Mouse (Mus musculus): Measurements from ENCODE around the gene Nbeal2. TPM values are rescaled to one million over a fixed set of nuclear protein-coding genes. Genes with fewer than 3 reads are reported as not detected.

Gene Nbeal2
- polyA plus RNA-seq, 1 experiment from 2014 or later: 5.7 TPM

DNA sequence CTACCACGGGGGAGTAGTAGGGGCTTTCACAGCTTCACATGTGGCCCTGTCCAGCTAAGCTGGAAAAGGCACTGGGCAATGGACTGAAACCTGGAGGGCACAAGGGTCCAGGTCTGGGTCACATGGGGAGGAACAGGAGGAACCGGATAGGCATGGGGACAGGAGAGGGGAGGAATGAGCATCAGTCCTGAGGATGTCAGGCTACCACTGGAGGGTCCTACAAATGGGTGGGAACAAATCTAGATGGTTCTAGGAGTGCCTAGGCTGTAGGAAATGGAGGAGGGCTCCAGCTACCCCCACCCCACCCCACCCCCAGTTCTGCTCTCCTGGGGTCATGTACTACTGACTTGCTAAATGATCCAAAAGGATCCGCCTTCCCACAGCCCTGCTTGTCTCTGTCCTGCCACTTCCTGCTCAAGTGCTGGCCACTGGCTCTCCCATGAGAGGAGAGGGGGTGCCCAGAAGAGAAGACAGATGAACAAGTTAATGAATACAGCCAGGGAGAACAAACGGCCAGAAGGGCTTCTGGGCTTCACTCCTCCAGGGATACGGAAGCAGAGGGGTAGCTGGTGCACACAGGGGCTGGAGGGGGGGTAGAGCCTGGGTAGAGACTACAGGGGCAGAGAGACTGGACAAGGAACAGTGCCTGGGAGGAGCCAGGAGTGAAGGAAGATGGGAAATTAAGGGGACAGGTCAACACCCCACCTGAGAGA, 11.0 kb downstream of the Nbeal2 start:
- H3K9ac ChIP-seq (ENCODE audit: low read length): no peak overlapping the region
- 61% methylated on average over 5 of the region's 5 CpGs for WGBS
- H3K9me3 ChIP-seq (ENCODE audit: control insufficient read depth, low read length): no peaks in the 10 kb centered on the region
- TF ChIP-seq EP300 (optimal IDR thresholded peaks at IDR 0.05) (no peak), CTCF (IDR thresholded peaks at IDR 0.05; ENCODE audit: low read depth) (no peak)
- no peaks in the 10 kb centered on the region for H3K27me3 ChIP-seq (ENCODE audit: control insufficient read depth, insufficient read depth, low read length)
- 0 out of 2 replicates have a peak, but pooled peaks cover 5% of the 10 kb centered on the region for H3K36me3 ChIP-seq (ENCODE audit: control insufficient read depth, insufficient read depth, low read length)
- H3K27ac ChIP-seq (replicated peaks): no peak overlapping the region
- H3K4me2 ChIP-seq (replicated peaks; ENCODE audit: low read depth): no peak overlapping the region
- no peak overlapping the region for H3K4me3 ChIP-seq (ENCODE audit: low read depth, low read length)
- DNase-seq (ENCODE audit: low spot score): no peak
- H3K4me1 ChIP-seq (replicated peaks; ENCODE audit: control insufficient read depth, insufficient read depth): no peaks in the 10 kb centered on the region
- no peak for ATAC-seq (ENCODE audit: low FRiP score, low TSS enrichment)

DNA sequence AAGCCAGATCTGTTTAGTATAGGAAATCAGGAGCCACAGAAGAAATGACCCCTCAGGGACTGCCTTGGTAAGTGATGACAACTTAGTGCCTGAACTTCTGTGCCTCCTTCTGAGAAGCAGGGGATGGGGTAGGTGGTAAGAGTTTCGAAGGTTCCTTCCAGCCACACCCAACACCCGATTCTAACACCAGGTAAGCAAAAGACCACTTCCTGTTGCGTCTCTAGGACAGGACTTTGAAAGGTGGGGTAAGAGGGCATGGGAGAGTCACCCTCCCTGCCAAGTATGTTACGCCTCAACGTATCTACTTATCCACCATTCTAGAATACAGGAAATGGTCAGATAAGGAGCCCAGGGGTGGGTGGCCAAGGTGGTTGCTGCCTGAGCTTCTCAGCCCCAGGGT, 13.0 kb downstream of the Nbeal2 start:
- Histone ChIP-seq H3K9me3 (ENCODE audit: control insufficient read depth, low read length) (no peaks in the 10 kb centered on the region), H3K4me1 (replicated peaks; ENCODE audit: control insufficient read depth, insufficient read depth) (no peaks in the 10 kb centered on the region), H3K4me3 (ENCODE audit: low read depth, low read length) (no peak overlapping the region), H3K36me3 (ENCODE audit: control insufficient read depth, insufficient read depth, low read length) (peaks cover 8% of the 10 kb centered on the region; the same call in 1 of the 2 replicates), H3K4me2 (replicated peaks; ENCODE audit: low read depth) (no peak overlapping the region), H3K27ac (replicated peaks) (no peak overlapping the region), H3K27me3 (ENCODE audit: control insufficient read depth, insufficient read depth, low read length) (no peaks in the 10 kb centered on the region), H3K9ac (ENCODE audit: low read length) (no peak overlapping the region)
- WGBS: 71% methylated on average over 5 of the region's 5 CpGs
- no peak for DNase-seq (ENCODE audit: low spot score)
- no peak for ATAC-seq (ENCODE audit: low FRiP score, low TSS enrichment)
- TF ChIP-seq EP300 (optimal IDR thresholded peaks at IDR 0.05) (no peak), CTCF (IDR thresholded peaks at IDR 0.05; ENCODE audit: low read depth) (no peak)

DNA sequence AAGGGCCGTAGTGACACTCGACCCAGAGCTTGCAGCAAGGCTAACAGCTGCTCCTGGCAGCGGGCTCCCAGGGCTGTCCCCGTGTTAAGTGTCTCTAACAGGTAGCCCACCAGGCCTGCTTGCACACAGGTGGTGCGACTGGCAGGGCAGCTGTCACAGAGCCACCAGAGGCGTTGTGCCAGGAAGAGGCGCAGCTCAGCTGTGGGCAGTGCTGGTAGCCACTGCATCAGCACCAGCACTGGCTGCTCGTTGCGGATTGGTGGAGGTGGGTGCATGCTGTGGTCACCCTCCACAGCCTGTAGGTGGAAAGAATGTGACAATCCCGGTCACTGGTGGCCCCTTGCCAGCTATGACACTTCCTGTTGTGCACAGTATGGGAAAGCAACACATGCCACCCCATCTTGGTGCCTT, 15.3 kb downstream of the Nbeal2 start:
- ATAC-seq (ENCODE audit: low FRiP score, low TSS enrichment) (no peak), DNase-seq (ENCODE audit: low spot score) (no peak)
- peaks cover 8% of the 10 kb centered on the region for H3K36me3 ChIP-seq (ENCODE audit: control insufficient read depth, insufficient read depth, low read length)
- no peaks in the 10 kb centered on the region for H3K9me3 ChIP-seq (ENCODE audit: control insufficient read depth, low read length)
- no peak overlapping the region for H3K4me2 ChIP-seq (replicated peaks; ENCODE audit: low read depth)
- H3K27me3 ChIP-seq (ENCODE audit: control insufficient read depth, insufficient read depth, low read length): no peaks in the 10 kb centered on the region
- WGBS: 83% methylated on average over 10 of the region's 10 CpGs
- H3K9ac ChIP-seq (ENCODE audit: low read length): no peak overlapping the region
- no peak overlapping the region for H3K27ac ChIP-seq (replicated peaks)
- H3K4me3 ChIP-seq (ENCODE audit: low read depth, low read length): no peak overlapping the region
- no peaks in the 10 kb centered on the region for H3K4me1 ChIP-seq (replicated peaks; ENCODE audit: control insufficient read depth, insufficient read depth)
- no peak for TF ChIP-seq EP300 (optimal IDR thresholded peaks at IDR 0.05)

DNA sequence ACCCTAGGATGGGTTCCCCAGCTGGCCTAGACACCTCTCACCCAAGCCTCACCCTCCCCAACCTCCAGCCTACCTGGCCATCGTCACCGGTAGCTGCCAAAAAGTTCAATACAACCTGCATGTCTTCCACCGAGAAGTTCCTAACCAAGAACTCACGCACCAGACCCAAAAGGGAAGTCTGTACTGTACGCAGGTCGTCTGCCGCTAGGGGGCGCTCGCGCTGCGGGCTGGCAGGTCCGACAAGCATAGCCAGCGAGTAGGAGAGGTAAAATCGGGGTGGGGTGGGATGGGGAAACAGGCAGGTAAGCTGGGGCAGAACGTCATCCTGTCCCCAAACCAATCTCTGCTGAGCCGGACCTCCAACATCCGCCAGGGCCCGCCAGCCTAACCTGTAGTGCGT, 18.7 kb downstream of the Nbeal2 start:
- no peak overlapping the region for H3K4me2 ChIP-seq (replicated peaks; ENCODE audit: low read depth)
- TF ChIP-seq EP300 (optimal IDR thresholded peaks at IDR 0.05) (no peak), CTCF (IDR thresholded peaks at IDR 0.05; ENCODE audit: low read depth) (peak; percentile 98)
- 11% methylated on average over 19 of the region's 19 CpGs for WGBS
- ATAC-seq (ENCODE audit: low FRiP score, low TSS enrichment): peak; percentile 34; the same call in 1 of the 2 replicates
- H3K4me3 ChIP-seq (ENCODE audit: low read depth, low read length): no peak overlapping the region
- H3K27me3 ChIP-seq (ENCODE audit: control insufficient read depth, insufficient read depth, low read length): no peaks in the 10 kb centered on the region
- no peaks in the 10 kb centered on the region for H3K4me1 ChIP-seq (replicated peaks; ENCODE audit: control insufficient read depth, insufficient read depth)
- no peak overlapping the region for H3K27ac ChIP-seq (replicated peaks)
- peaks cover 8% of the 10 kb centered on the region for H3K36me3 ChIP-seq (ENCODE audit: control insufficient read depth, insufficient read depth, low read length)
- peak; percentile 92 for DNase-seq (ENCODE audit: low spot score)
- H3K9ac ChIP-seq (ENCODE audit: low read length): no peak overlapping the region
- no peaks in the 10 kb centered on the region for H3K9me3 ChIP-seq (ENCODE audit: control insufficient read depth, low read length)

DNA sequence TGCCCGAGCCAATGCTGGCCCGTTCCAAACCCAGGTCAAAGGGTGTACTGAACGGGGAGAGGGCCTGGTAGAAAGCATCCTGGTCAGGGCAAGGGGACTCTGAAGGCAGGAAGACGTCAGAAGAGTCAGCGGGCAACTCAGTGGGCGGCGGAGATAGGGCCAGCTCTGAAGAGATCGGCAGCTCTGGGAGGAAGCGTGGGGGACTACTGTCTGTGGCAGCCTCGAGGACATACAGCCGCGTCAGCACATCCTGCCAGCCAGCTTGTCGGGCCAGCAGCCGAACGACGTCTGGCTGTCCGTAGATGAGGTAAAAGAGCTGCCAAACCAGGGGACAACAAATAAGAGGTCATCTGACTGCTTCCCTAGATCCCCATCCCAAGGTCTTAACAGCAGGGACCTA, 20.1 kb downstream of the Nbeal2 start:
- ATAC-seq (ENCODE audit: low FRiP score, low TSS enrichment): no peak
- Histone ChIP-seq H3K27me3 (ENCODE audit: control insufficient read depth, insufficient read depth, low read length) (no peaks in the 10 kb centered on the region), H3K4me2 (replicated peaks; ENCODE audit: low read depth) (no peak overlapping the region), H3K4me1 (replicated peaks; ENCODE audit: control insufficient read depth, insufficient read depth) (no peaks in the 10 kb centered on the region), H3K9ac (ENCODE audit: low read length) (no peak overlapping the region), H3K27ac (replicated peaks) (no peak overlapping the region), H3K36me3 (ENCODE audit: control insufficient read depth, insufficient read depth, low read length) (peaks cover 8% of the 10 kb centered on the region), H3K9me3 (ENCODE audit: control insufficient read depth, low read length) (no peaks in the 10 kb centered on the region), H3K4me3 (ENCODE audit: low read depth, low read length) (no peak overlapping the region)
- TF ChIP-seq CTCF (IDR thresholded peaks at IDR 0.05; ENCODE audit: low read depth) (no peak), EP300 (optimal IDR thresholded peaks at IDR 0.05) (no peak)
- no peak for DNase-seq (ENCODE audit: low spot score)
- WGBS: 79% methylated on average over 17 of the region's 17 CpGs

DNA sequence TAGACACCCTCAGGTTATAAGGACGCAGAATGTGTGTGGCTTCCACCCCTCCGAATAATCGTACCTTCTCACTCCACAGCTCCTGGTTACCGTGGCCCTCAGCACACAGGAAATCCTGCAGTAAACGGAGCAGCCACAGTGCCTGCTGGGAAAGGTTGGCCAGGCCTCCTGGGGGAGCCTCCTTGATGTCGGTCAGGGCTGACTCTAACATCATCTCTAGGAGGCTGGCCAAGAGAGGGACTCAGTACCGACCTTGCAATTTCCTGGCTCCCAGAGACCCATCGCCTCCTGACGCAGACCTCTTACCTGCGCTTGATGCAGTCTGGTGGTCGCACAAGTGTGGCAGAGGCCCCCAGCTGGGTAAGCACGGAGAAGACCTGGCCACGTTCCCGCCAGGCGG, 21.3 kb downstream of the Nbeal2 start:
- 77% methylated on average over 15 of the region's 15 CpGs for WGBS
- no peak for TF ChIP-seq EP300 (optimal IDR thresholded peaks at IDR 0.05)
- no peak for TF ChIP-seq CTCF (IDR thresholded peaks at IDR 0.05; ENCODE audit: low read depth)
- Histone ChIP-seq H3K27me3 (ENCODE audit: control insufficient read depth, insufficient read depth, low read length) (no peaks in the 10 kb centered on the region), H3K4me3 (ENCODE audit: low read depth, low read length) (no peak overlapping the region), H3K4me1 (replicated peaks; ENCODE audit: control insufficient read depth, insufficient read depth) (no peaks in the 10 kb centered on the region), H3K36me3 (ENCODE audit: control insufficient read depth, insufficient read depth, low read length) (peaks cover 6% of the 10 kb centered on the region), H3K9me3 (ENCODE audit: control insufficient read depth, low read length) (no peaks in the 10 kb centered on the region), H3K9ac (ENCODE audit: low read length) (no peak overlapping the region), H3K27ac (replicated peaks) (no peak overlapping the region), H3K4me2 (replicated peaks; ENCODE audit: low read depth) (no peak overlapping the region)
- DNase-seq (ENCODE audit: low spot score) (no peak), ATAC-seq (ENCODE audit: low FRiP score, low TSS enrichment) (no peak)
